Mouse (Mus musculus): Measurements from ENCODE around the gene Ambra1.
"Not testable (repeated sequence)": the region's sequence is repeated elsewhere in the genome, so short reads cannot be mapped to it uniquely, and the experiment has no call there.

The Ambra1 gene

DNA sequence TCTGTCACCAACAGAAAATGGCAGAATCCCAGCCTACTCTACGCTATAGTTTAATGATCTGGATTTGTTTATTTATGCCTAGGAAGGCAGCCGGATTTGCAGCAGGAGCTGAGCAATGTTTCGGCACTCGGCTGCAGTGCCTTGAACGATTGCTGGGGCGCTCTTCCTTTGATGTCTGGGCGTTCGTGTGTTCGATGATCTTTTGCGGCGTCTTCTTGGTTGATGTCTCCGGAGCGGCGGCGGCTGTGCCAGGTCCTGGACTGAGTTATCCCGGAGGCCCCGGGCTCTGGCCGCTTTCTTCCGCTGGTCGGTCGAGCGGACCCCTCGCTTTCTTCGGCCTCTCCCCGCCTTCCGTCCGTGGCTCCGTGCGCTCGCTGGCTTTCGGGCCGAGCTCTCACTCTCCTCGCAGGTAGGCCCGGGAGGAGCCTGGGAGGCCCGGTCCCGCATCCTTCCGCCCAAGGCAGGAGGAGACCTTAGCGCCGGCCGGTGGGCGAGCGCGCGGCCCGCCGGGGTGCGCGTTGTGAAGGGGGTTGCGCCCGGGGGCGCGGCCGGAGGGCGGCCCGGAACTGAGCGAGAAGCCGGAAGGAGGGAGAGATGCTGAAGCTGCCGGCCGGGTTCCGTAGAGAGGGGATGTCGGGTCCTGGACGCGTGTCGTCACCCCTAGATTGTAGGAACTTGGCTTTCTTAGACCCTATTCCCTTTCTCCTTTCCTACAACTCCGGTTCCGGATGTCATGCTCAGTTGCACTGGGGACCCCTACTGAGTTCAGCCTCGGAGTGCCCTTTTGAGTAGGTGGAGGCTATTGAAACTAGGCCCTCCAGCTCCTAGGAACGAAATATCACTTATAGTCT lies at the start of gene Ambra1:
Ambra1 (plus strand) TSS at position 164 of the 851 bp plus-strand sequence.
- DNase-seq (ENCODE audit: low spot score), result peak; percentile 86

DNA sequence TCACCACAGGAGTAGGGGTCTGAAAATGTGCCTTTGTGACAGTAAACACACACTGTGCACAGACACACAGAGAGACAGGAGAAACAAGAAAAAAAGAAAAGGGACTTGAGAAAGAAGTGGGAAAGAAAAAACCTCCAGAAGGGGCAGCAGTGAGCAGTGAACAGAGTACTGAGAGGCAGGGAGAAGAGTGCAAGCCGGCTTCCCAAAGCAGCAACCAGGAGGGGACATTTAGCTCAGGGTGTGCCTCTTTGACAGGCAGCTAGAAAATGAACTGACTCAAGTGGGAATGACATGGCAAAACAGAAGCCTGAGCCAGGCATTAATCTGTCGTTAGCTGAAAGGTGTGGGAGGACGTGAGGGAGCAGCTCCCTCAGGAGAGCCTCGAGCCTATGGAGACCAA lies 47.1 kb upstream of the Ambra1 start:
- peak; percentile 74 for DNase-seq (ENCODE audit: low spot score)

DNA sequence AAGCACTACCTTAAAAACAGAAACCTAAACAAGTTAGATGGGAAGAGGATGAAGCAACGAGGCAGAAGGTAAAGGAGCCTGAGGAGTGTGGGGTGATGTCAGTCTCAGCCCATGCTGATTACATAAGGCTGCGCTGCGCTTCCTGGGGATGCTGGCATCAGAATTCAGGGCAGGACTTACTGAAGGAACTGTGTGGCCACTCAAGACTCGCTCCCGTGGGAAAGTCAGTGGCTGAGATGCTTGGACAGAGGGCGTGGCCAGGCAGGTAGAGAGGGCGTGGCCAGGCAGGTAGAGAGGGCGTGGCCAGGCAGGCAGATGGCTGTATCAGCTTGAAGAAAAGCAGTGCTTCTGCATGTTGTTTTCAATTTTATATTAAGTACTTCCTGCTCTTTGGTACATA lies 46.0 kb upstream of the Ambra1 start:
- no peak for DNase-seq (ENCODE audit: low spot score)

- peak; percentile 72 for DNase-seq (ENCODE audit: low spot score)
Observed at GRCm38 (mm10) chr2:91689452-91689851, 40.5 kb upstream of the Ambra1 start.

GRCm38 (mm10) chr2:91695436-91696224 lies 34.3 kb upstream of the Ambra1 start:
- DNase-seq (ENCODE audit: low spot score), result no peak

GRCm38 (mm10) chr2:91696225-91696590 lies 33.7 kb upstream of the Ambra1 start:
- no peak for DNase-seq (ENCODE audit: low spot score)

GRCm38 (mm10) chr2:91699225-91699624 lies 30.7 kb upstream of the Ambra1 start:
- no peak for DNase-seq (ENCODE audit: low spot score)

DNA sequence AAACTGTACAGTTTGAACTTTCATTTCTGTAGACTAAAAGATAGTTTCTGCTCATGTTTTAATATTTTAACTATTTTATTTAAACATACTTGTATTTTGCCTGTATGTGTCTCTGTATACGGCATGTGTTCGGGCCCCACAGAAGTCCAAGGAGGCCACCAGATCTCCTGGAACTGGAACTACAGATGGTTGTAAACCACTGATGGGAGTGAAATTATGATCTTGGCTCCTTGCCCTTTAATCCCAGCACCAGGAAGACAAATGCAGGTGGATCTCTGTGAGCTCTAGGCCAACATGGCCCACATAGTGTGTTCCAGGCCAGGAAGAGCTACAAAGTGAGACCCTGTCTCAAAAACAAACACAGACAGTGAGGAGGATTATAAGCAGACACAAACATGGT lies 28.6 kb upstream of the Ambra1 start:
- no peak for DNase-seq (ENCODE audit: low spot score)

GRCm38 (mm10) chr2:91705736-91706135 lies 24.2 kb upstream of the Ambra1 start:
- no peak for DNase-seq (ENCODE audit: low spot score)

- no peak for DNase-seq (ENCODE audit: low spot score)
Observed at GRCm38 (mm10) chr2:91706456-91706855, 23.5 kb upstream of the Ambra1 start.

GRCm38 (mm10) chr2:91708361-91708760 lies 21.6 kb upstream of the Ambra1 start:
- DNase-seq (ENCODE audit: low spot score), result no peak

GRCm38 (mm10) chr2:91710272-91711234 lies 19.4 kb upstream of the Ambra1 start, which contains the start of the genes Atg13 and Harbi1:
TSS of gene Atg13 (minus strand) at chr2:91710576.
TSS of gene Harbi1 (plus strand) at chr2:91710852.
- DNase-seq (ENCODE audit: low spot score), result peak; percentile 95

GRCm38 (mm10) chr2:91711256-91711925 lies 18.5 kb upstream of the Ambra1 start:
- no peak for DNase-seq (ENCODE audit: low spot score)

DNA sequence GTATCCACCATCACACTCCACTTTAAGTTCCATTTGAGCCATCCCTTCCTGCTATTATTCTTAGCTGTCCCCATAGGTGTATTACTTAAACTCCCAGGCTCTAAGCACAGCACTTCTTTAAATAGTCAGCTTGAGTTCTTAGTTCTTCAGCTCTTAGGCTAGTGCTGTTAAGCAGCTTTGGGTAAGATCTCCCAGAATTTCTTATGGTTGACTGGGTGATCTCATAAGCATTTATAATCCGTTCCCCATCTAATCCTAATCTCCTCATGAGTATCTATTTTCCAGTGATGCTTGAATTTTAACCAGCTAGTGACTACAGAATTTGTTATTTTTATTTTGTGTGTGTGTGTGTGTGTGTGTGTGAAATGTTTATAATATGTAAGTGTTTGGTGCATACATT lies 15.0 kb upstream of the Ambra1 start:
- no peak for DNase-seq (ENCODE audit: low spot score)

- DNase-seq (ENCODE audit: low spot score), result no peak
Observed at GRCm38 (mm10) chr2:91718276-91718675, 11.7 kb upstream of the Ambra1 start.

- no peak for DNase-seq (ENCODE audit: low spot score)
Observed at GRCm38 (mm10) chr2:91723382-91723781, 6.6 kb upstream of the Ambra1 start.

- no peak for DNase-seq (ENCODE audit: low spot score)
Observed at GRCm38 (mm10) chr2:91723951-91724350, 6.0 kb upstream of the Ambra1 start.

DNA sequence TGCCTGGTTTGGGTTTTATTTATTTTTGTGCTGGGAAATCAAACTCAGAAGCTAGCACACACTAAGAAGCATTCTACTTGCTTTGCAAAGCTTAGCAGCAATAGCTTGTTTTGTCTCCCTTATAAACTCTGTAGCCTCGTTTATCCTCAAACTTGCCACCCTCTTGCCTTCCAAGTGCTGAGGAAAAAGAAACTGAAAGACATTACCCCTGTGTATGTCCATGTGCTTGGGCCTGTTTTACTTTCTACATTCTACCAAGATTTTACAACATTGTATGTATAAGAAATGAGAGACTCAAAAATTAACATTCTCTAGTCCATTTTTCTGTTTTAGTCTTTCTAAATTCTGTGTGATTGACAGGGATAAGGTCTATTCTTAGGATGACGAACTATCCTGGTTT lies 5.2 kb upstream of the Ambra1 start:
- DNase-seq (ENCODE audit: low spot score), result no peak

- DNase-seq (ENCODE audit: low spot score), result not testable (repeated sequence)
Observed at GRCm38 (mm10) chr2:91725476-91725875, 4.5 kb upstream of the Ambra1 start.

DNA sequence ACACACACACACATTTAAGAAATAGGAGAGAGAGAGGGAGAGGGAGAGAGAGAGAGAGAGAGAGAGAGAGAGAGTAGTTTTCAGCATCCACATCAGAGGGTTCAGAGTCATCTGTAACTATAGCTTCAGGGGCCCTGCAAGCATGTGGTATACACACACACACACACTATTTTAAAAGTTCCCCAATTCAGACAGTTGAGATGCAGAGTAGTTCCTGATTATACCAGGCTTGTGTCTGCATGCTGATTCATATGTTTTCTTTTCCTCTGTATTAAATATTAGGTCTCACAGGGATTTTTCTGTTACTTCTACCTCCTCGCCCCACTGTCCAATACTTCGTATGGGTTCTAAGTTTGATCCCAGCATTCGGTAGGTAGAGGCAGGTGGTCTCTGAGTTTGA lies 2.9 kb upstream of the Ambra1 start:
- DNase-seq (ENCODE audit: low spot score), result no peak

DNA sequence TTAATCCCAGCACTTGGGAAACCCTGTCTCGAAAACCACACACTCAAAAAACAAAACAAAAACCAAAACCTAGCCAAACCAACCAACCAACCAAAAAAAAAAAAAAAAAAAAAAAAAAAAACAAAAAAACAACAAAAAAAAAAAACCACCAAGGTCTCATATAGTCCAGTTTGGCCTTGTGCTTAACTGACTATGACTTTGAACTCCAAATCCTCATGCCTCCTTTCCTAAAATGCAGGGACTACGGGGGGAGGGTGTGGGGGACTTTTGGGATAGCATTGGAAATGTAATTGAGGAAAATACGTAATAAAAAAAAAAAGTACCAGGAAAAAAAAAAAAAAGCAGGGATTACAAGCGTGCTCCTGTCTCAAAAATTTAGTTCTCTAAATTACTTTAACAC lies 363 bp upstream of the Ambra1 start:
- DNase-seq (ENCODE audit: low spot score), result no peak

Data from testis, postnatal 10 days (tissue).